Mouse (Mus musculus): ENCODE measurements at regions not wholly inside any gene's neighbourhood (a gene's known extent, or its start where the extent isn't known, plus 50 kb on each side); places are given as distances from the start of the nearest gene placed in this dataset.

- no peaks in the 10 kb centered on the region; the same call in 1 of the 2 replicates for H3K9me3 ChIP-seq (replicated peaks; ENCODE audit: control insufficient read depth, low read length, poor library complexity, severe bottlenecking)
- H3K27ac ChIP-seq (ENCODE audit: low read length), result no peak overlapping the region
- H3K4me2 ChIP-seq (ENCODE audit: low read length), result no peak overlapping the region
- WGBS, result 91% methylated on average over 9 of the region's 9 CpGs
- no peak overlapping the region for H3K4me3 ChIP-seq (ENCODE audit: low read depth, low read length)
- no peaks in the 10 kb centered on the region for H3K4me1 ChIP-seq (ENCODE audit: control insufficient read depth, insufficient read depth, low read length)
- H3K36me3 ChIP-seq (ENCODE audit: control insufficient read depth, insufficient read depth, low read length), result no peaks in the 10 kb centered on the region
- no peak for ATAC-seq
- H3K9ac ChIP-seq (ENCODE audit: low read depth, low read length), result no peak overlapping the region
- no peaks in the 10 kb centered on the region for H3K27me3 ChIP-seq (ENCODE audit: control insufficient read depth, insufficient read depth, low read depth, low read length)
These were observed 206.4 kb upstream of the Gm26657 start for GRCm38 (mm10) chr4:56533344-56533985.

GRCm38 (mm10) chr4:56532921-56533320 is 206.9 kb upstream of the Gm26657 start:
- Histone ChIP-seq H3K27ac (ENCODE audit: low read length) (no peak overlapping the region), H3K4me2 (ENCODE audit: low read length) (no peak overlapping the region)
- 83% methylated on average over 9 of the region's 9 CpGs for WGBS

GRCm38 (mm10) chr4:56528571-56528970 is 211.3 kb upstream of the Gm26657 start:
- Histone ChIP-seq H3K27me3 (ENCODE audit: control insufficient read depth, insufficient read depth, low read depth, low read length) (no peaks in the 10 kb centered on the region), H3K9ac (ENCODE audit: low read depth, low read length) (no peak overlapping the region), H3K36me3 (ENCODE audit: control insufficient read depth, insufficient read depth, low read length) (no peaks in the 10 kb centered on the region), H3K4me1 (ENCODE audit: control insufficient read depth, insufficient read depth, low read length) (no peaks in the 10 kb centered on the region), H3K9me3 (replicated peaks; ENCODE audit: control insufficient read depth, low read length, poor library complexity, severe bottlenecking) (no peaks in the 10 kb centered on the region), H3K4me2 (ENCODE audit: low read length) (no peak overlapping the region), H3K27ac (ENCODE audit: low read length) (no peak overlapping the region), H3K4me3 (ENCODE audit: low read depth, low read length) (no peak overlapping the region)
- WGBS, result 98% methylated on average over 2 of the region's 2 CpGs
- no peak for ATAC-seq

More at GRCm38 (mm10) chr4:56532921-56533320, 206.9 kb upstream of the Gm26657 start:
- no peaks in the 10 kb centered on the region for H3K36me3 ChIP-seq (ENCODE audit: control insufficient read depth, insufficient read depth, low read length)
- H3K4me3 ChIP-seq (ENCODE audit: low read depth, low read length), result no peak overlapping the region
- no peak for ATAC-seq
- no peaks in the 10 kb centered on the region; the same call in 1 of the 2 replicates for H3K9me3 ChIP-seq (replicated peaks; ENCODE audit: control insufficient read depth, low read length, poor library complexity, severe bottlenecking)
- H3K4me1 ChIP-seq (ENCODE audit: control insufficient read depth, insufficient read depth, low read length), result no peaks in the 10 kb centered on the region
- H3K27me3 ChIP-seq (ENCODE audit: control insufficient read depth, insufficient read depth, low read depth, low read length), result no peaks in the 10 kb centered on the region
- no peak overlapping the region for H3K9ac ChIP-seq (ENCODE audit: low read depth, low read length)

GRCm38 (mm10) chr4:56524430-56524985 is 215.4 kb upstream of the Gm26657 start:
- 92% methylated on average over 6 of the region's 6 CpGs for WGBS
- Histone ChIP-seq H3K36me3 (ENCODE audit: control insufficient read depth, insufficient read depth, low read length) (no peaks in the 10 kb centered on the region), H3K9ac (ENCODE audit: low read depth, low read length) (no peak overlapping the region), H3K4me3 (ENCODE audit: low read depth, low read length) (no peak overlapping the region), H3K27ac (ENCODE audit: low read length) (no peak overlapping the region), H3K27me3 (ENCODE audit: control insufficient read depth, insufficient read depth, low read depth, low read length) (no peaks in the 10 kb centered on the region), H3K4me2 (ENCODE audit: low read length) (no peak overlapping the region), H3K4me1 (ENCODE audit: control insufficient read depth, insufficient read depth, low read length) (no peaks in the 10 kb centered on the region), H3K9me3 (replicated peaks; ENCODE audit: control insufficient read depth, low read length, poor library complexity, severe bottlenecking) (no peaks in the 10 kb centered on the region)
- no peak for ATAC-seq

- Histone ChIP-seq H3K4me3 (ENCODE audit: low read depth, low read length) (no peak overlapping the region), H3K9ac (ENCODE audit: low read depth, low read length) (no peak overlapping the region), H3K27ac (ENCODE audit: low read length) (no peak overlapping the region), H3K36me3 (ENCODE audit: control insufficient read depth, insufficient read depth, low read length) (no peaks in the 10 kb centered on the region), H3K4me2 (ENCODE audit: low read length) (no peak overlapping the region), H3K27me3 (ENCODE audit: control insufficient read depth, insufficient read depth, low read depth, low read length) (no peaks in the 10 kb centered on the region), H3K9me3 (replicated peaks; ENCODE audit: control insufficient read depth, low read length, poor library complexity, severe bottlenecking) (no peaks in the 10 kb centered on the region), H3K4me1 (ENCODE audit: control insufficient read depth, insufficient read depth, low read length) (no peaks in the 10 kb centered on the region)
- WGBS, result 96% methylated on average over 4 of the region's 4 CpGs
- no peak for ATAC-seq
These were observed 232.1 kb upstream of the Gm26657 start for GRCm38 (mm10) chr4:56507770-56508169.

GRCm38 (mm10) chr4:56506786-56507185 is 233.1 kb upstream of the Gm26657 start:
- WGBS, result 65% methylated on average over 1 of the region's 1 CpGs
- Histone ChIP-seq H3K9me3 (replicated peaks; ENCODE audit: control insufficient read depth, low read length, poor library complexity, severe bottlenecking) (no peaks in the 10 kb centered on the region), H3K4me2 (ENCODE audit: low read length) (no peak overlapping the region), H3K27me3 (ENCODE audit: control insufficient read depth, insufficient read depth, low read depth, low read length) (no peaks in the 10 kb centered on the region), H3K36me3 (ENCODE audit: control insufficient read depth, insufficient read depth, low read length) (no peaks in the 10 kb centered on the region), H3K9ac (ENCODE audit: low read depth, low read length) (no peak overlapping the region), H3K4me3 (ENCODE audit: low read depth, low read length) (no peak overlapping the region), H3K4me1 (ENCODE audit: control insufficient read depth, insufficient read depth, low read length) (no peaks in the 10 kb centered on the region), H3K27ac (ENCODE audit: low read length) (no peak overlapping the region)
- no peak for ATAC-seq

- 70% methylated on average over 1 of the region's 1 CpGs for whole genome bisulfite sequencing
- Histone ChIP-seq H3K36me3 (ENCODE audit: control insufficient read depth, insufficient read depth, low read length) (no peaks in the 10 kb centered on the region), H3K9ac (ENCODE audit: low read depth, low read length) (no peak overlapping the region), H3K27ac (ENCODE audit: low read length) (no peak overlapping the region), H3K27me3 (ENCODE audit: control insufficient read depth, insufficient read depth, low read depth, low read length) (no peaks in the 10 kb centered on the region), H3K4me1 (ENCODE audit: control insufficient read depth, insufficient read depth, low read length) (no peaks in the 10 kb centered on the region), H3K4me2 (ENCODE audit: low read length) (no peak overlapping the region), H3K9me3 (replicated peaks; ENCODE audit: control insufficient read depth, low read length, poor library complexity, severe bottlenecking) (no peaks in the 10 kb centered on the region), H3K4me3 (ENCODE audit: low read depth, low read length) (no peak overlapping the region)
- ATAC-seq, result no peak
These were observed 233.8 kb upstream of the Gm26657 start for GRCm38 (mm10) chr4:56506067-56506466.

GRCm38 (mm10) chr4:56492537-56493221 is 247.2 kb upstream of the Gm26657 start:
- H3K4me3 ChIP-seq (ENCODE audit: low read depth, low read length), result no peak overlapping the region
- H3K36me3 ChIP-seq (ENCODE audit: control insufficient read depth, insufficient read depth, low read length), result no peaks in the 10 kb centered on the region
- no peak overlapping the region for H3K27ac ChIP-seq (ENCODE audit: low read length)
- peak overlapping the region; percentile 37 for H3K4me2 ChIP-seq (ENCODE audit: low read length)
- WGBS, result 34% methylated on average over 16 of the region's 16 CpGs
- ATAC-seq, result peak; percentile 91
- H3K9me3 ChIP-seq (replicated peaks; ENCODE audit: control insufficient read depth, low read length, poor library complexity, severe bottlenecking), result no peaks in the 10 kb centered on the region
- H3K27me3 ChIP-seq (ENCODE audit: control insufficient read depth, insufficient read depth, low read depth, low read length), result no peaks in the 10 kb centered on the region
- peak overlapping the region; percentile 15; the same call in 1 of the 2 replicates for H3K9ac ChIP-seq (ENCODE audit: low read depth, low read length)
- H3K4me1 ChIP-seq (ENCODE audit: control insufficient read depth, insufficient read depth, low read length), result peaks cover 2% of the 10 kb centered on the region; the same call in 1 of the 2 replicates

GRCm38 (mm10) chr4:56489361-56489760 is 250.5 kb upstream of the Gm26657 start:
- Histone ChIP-seq H3K4me1 (ENCODE audit: control insufficient read depth, insufficient read depth, low read length) (peaks cover 2% of the 10 kb centered on the region; the same call in 1 of the 2 replicates), H3K4me3 (ENCODE audit: low read depth, low read length) (no peak overlapping the region), H3K4me2 (ENCODE audit: low read length) (no peak overlapping the region), H3K27ac (ENCODE audit: low read length) (no peak overlapping the region), H3K9me3 (replicated peaks; ENCODE audit: control insufficient read depth, low read length, poor library complexity, severe bottlenecking) (no peaks in the 10 kb centered on the region), H3K9ac (ENCODE audit: low read depth, low read length) (no peak overlapping the region), H3K36me3 (ENCODE audit: control insufficient read depth, insufficient read depth, low read length) (no peaks in the 10 kb centered on the region), H3K27me3 (ENCODE audit: control insufficient read depth, insufficient read depth, low read depth, low read length) (no peaks in the 10 kb centered on the region)
- ATAC-seq, result no peak
- 91% methylated on average over 4 of the region's 4 CpGs for WGBS

Data from midbrain, embryonic 16.5 days (tissue).